Mouse (Mus musculus) CH12.LX (cell line): ENCODE measurements around the gene Pla2g4e.

Experiments
- BHLHE40 ChIP-seq: IDR thresholded peaks from 2 replicates; pipeline ENCODE4 v1.6.1; 2011; ENCODE audit warnings: mild to moderate bottlenecking, low read depth, low read length, improper control_type of control experiment
- CHD1 ChIP-seq: IDR thresholded peaks from 2 replicates; pipeline ENCODE4 v1.6.1; 2012; ENCODE audit warnings: low read depth, low read length, improper control_type of control experiment, inconsistent platforms
- CHD2 ChIP-seq: IDR thresholded peaks from 2 replicates; pipeline ENCODE4 v1.6.1; 2011; ENCODE audit warnings: low read length, improper control_type of control experiment
- CTCF ChIP-seq, 2 experiments: IDR thresholded peaks in 1 of 2; conservative IDR thresholded peaks in 1 of 2; 2 replicates each; pipeline ENCODE4 v1.5.1; 2011 to 2012; ENCODE audit warnings: low read depth in 2 of 2, low read length in 2 of 2, improper control_type of control experiment in 1 of 2, inconsistent platforms in 1 of 2, mild to moderate bottlenecking in 1 of 2, moderate library complexity in 1 of 2
- EP300 ChIP-seq: IDR thresholded peaks from 2 replicates; pipeline ENCODE4 v1.6.1; 2011; ENCODE audit warnings: low read length, improper control_type of control experiment
- JUN ChIP-seq: IDR thresholded peaks from 2 replicates; pipeline ENCODE4 v1.6.1; 2011; ENCODE audit warnings: low read depth, mild to moderate bottlenecking, low read length, improper control_type of control experiment, moderate library complexity; ENCODE audit not compliant: insufficient read depth
- JUND ChIP-seq: conservative IDR thresholded peaks from 2 replicates; pipeline ENCODE4 v1.6.1; 2011; ENCODE audit warnings: low read depth, low read length, improper control_type of control experiment
- MAX ChIP-seq: IDR thresholded peaks from 2 replicates; pipeline ENCODE4 v1.6.1; 2011; ENCODE audit warnings: low read length, improper control_type of control experiment
- POLR2A ChIP-seq: IDR thresholded peaks from 2 replicates; pipeline ENCODE4 v1.6.1; 2011; ENCODE audit warnings: low read depth, mild to moderate bottlenecking, improper control_type of control experiment, low read length
- RCOR1 ChIP-seq: conservative IDR thresholded peaks from 2 replicates; pipeline ENCODE4 v1.6.1; 2012; ENCODE audit warnings: low read depth, mild to moderate bottlenecking, inconsistent platforms, low read length, improper control_type of control experiment
- SMC3 ChIP-seq: IDR thresholded peaks from 2 replicates; pipeline ENCODE4 v1.6.1; 2011; ENCODE audit warnings: low read depth, low read length, improper control_type of control experiment
- UBTF ChIP-seq: IDR thresholded peaks from 2 replicates; pipeline ENCODE4 v1.6.1; 2012; ENCODE audit warnings: low read depth, mild to moderate bottlenecking, inconsistent platforms, low read length, improper control_type of control experiment, moderate library complexity
- USF2 ChIP-seq: conservative IDR thresholded peaks from 2 replicates; pipeline ENCODE4 v1.6.1; 2011; ENCODE audit warnings: low read depth, low read length, improper control_type of control experiment

GRCm38 (mm10) chr2:120242791-120243467 is 2.2 kb downstream of the Pla2g4e start:
- TF ChIP-seq JUN = no peak
- TF ChIP-seq CHD1 = no peak
- TF ChIP-seq CHD2 = no peak
- TF ChIP-seq CTCF (conservative IDR thresholded peaks at IDR 0.05 in 1 of 2, IDR thresholded peaks at IDR 0.05 in 1 of 2; ENCODE audit: low read depth in 2 of 2, low read length in 2 of 2) = no peak
- TF ChIP-seq SMC3 = no peak
- TF ChIP-seq USF2 = no peak
- TF ChIP-seq EP300 = no peak
- TF ChIP-seq JUND = no peak
- no peak for TF ChIP-seq POLR2A
- TF ChIP-seq BHLHE40 = no peak
- TF ChIP-seq RCOR1 = no peak
- no peak for TF ChIP-seq UBTF
- no peak for TF ChIP-seq MAX
